8 mouse cellular contexts compared by ENCODE assay signal in the genomic region with DNA sequence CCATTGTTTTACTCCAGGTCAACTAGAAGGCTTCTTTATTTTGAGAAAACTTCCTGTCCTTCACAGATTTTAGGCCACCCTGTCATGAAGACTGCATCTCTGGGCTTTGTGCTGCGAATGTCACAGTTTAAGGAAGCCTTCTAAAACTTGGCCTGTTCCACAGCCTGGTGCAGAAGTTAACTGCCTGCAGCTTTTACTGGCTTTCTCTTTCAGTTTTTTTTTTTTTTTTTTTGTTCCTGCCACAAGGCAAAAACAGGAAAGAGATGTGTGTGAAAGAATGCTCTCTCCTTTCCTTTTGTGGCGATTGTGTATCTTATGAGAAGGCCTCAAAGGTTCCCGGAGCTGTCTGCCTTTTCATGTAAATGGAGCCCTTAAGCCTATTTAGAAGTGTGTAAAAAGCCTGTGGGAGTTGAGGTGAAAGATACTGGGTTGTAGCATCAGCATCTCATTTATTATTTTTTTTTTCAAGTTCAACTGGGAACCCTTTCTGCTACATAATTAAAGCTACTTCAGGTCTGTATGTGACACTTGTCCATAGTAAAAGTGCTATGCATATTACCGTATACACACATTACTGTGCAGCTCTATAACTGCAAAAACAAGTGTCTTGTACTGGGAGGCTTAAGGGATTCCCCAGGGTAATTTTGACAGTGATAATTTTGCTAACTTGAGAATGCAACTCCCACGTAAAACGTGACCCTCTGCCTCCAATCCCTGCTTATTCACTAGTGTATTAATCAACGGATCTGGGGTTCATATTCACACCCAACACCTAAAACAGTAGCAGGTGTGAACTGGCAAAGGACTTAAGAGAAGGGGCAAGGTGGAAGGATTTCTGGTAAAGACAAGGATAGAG.
DNase-seq lines count a peak whose midpoint lies in the region; ATAC-seq and TF ChIP-seq lines count a peak whose summit lies in the region.

No protein-coding gene starts in this region.

- no peaks in the 10 kb centered on the region for H3K36me3 ChIP-seq in intestine, embryonic 14.5 days (ENCODE audit: control insufficient read depth, insufficient read depth, low read length)
- H3K36me3 ChIP-seq in intestine, postnatal 0 days (ENCODE audit: control insufficient read depth, insufficient read depth), result no peaks in the 10 kb centered on the region
- H3K36me3 ChIP-seq in heart, embryonic 12.5 days, result no peaks in the 10 kb centered on the region
- no peaks in the 10 kb centered on the region for H3K36me3 ChIP-seq in liver, embryonic 15.5 days (replicated peaks)

- no peaks in the 10 kb centered on the region for H3K27me3 ChIP-seq in intestine, embryonic 14.5 days (replicated peaks; ENCODE audit: control insufficient read depth, insufficient read depth, low read length)
- H3K27me3 ChIP-seq in intestine, postnatal 0 days (replicated peaks; ENCODE audit: control insufficient read depth, insufficient read depth, low read length), result no peaks in the 10 kb centered on the region
- H3K27me3 ChIP-seq in heart, embryonic 12.5 days (replicated peaks), result no peaks in the 10 kb centered on the region
- H3K27me3 ChIP-seq in liver, embryonic 15.5 days, result no peaks in the 10 kb centered on the region

- H3K4me3 ChIP-seq in intestine, embryonic 14.5 days (ENCODE audit: low read depth, low read length), result no peak overlapping the region
- no peak overlapping the region for H3K4me3 ChIP-seq in intestine, postnatal 0 days (ENCODE audit: low read depth, low read length)
- H3K4me3 ChIP-seq in heart, embryonic 12.5 days, result no peak overlapping the region
- no peak overlapping the region for H3K4me3 ChIP-seq in liver, embryonic 15.5 days (replicated peaks)

- no peak overlapping the region for H3K9ac ChIP-seq in intestine, embryonic 14.5 days (ENCODE audit: low read length)
- no peak overlapping the region for H3K9ac ChIP-seq in intestine, postnatal 0 days (ENCODE audit: low read depth, low read length)
- no peak overlapping the region for H3K9ac ChIP-seq in heart, embryonic 12.5 days
- no peak overlapping the region for H3K9ac ChIP-seq in liver, embryonic 15.5 days

- H3K4me2 ChIP-seq in intestine, embryonic 14.5 days (ENCODE audit: low read length), result no peak overlapping the region
- H3K4me2 ChIP-seq in intestine, postnatal 0 days (replicated peaks; ENCODE audit: low read depth), result no peak overlapping the region
- no peak overlapping the region for H3K4me2 ChIP-seq in heart, embryonic 12.5 days
- no peak overlapping the region for H3K4me2 ChIP-seq in liver, embryonic 15.5 days

- H3K9me3 ChIP-seq in intestine, embryonic 14.5 days (ENCODE audit: control insufficient read depth, low read length), result no peaks in the 10 kb centered on the region
- no peaks in the 10 kb centered on the region for H3K9me3 ChIP-seq in intestine, postnatal 0 days (ENCODE audit: control insufficient read depth)
- H3K9me3 ChIP-seq in heart, embryonic 12.5 days (replicated peaks), result no peaks in the 10 kb centered on the region
- no peaks in the 10 kb centered on the region for H3K9me3 ChIP-seq in liver, embryonic 15.5 days (replicated peaks)

- no peak for ATAC-seq in intestine, embryonic 14.5 days (replicated peaks; ENCODE audit: low FRiP score, low TSS enrichment, low read depth)
- ATAC-seq in intestine, postnatal 0 days, result no peak
- no peak for ATAC-seq in heart, embryonic 12.5 days (ENCODE audit: insufficient number of reproducible peaks, low FRiP score)
- no peak for ATAC-seq in liver, embryonic 15.5 days (ENCODE audit: insufficient read depth)

- H3K4me1 ChIP-seq in intestine, embryonic 14.5 days (replicated peaks; ENCODE audit: control insufficient read depth, insufficient read depth, low read length), result peaks cover 26% of the 10 kb centered on the region
- H3K4me1 ChIP-seq in intestine, postnatal 0 days (replicated peaks; ENCODE audit: control insufficient read depth, insufficient read depth, low read length), result peaks cover 6% of the 10 kb centered on the region; the same call in 1 of the 2 replicates
- H3K4me1 ChIP-seq in heart, embryonic 12.5 days (replicated peaks), result peaks cover 20% of the 10 kb centered on the region; the same call in 1 of the 2 replicates
- peaks cover 19% of the 10 kb centered on the region for H3K4me1 ChIP-seq in liver, embryonic 15.5 days (replicated peaks)

- peak overlapping the region; percentile 78 for H3K27ac ChIP-seq in intestine, embryonic 14.5 days (ENCODE audit: low read depth)
- H3K27ac ChIP-seq in intestine, postnatal 0 days (ENCODE audit: low read depth, low read length), result no peak overlapping the region
- H3K27ac ChIP-seq in heart, embryonic 12.5 days (ENCODE audit: poor library complexity, severe bottlenecking), result peak overlapping the region; percentile 66
- peak overlapping the region; percentile 4; the same call in 1 of the 2 replicates for H3K27ac ChIP-seq in liver, embryonic 15.5 days (replicated peaks)

- DNase-seq in intestine, embryonic 14.5 days (ENCODE audit: low spot score), result no peak
- peak; percentile 41 for DNase-seq in ES-CJ7 (ENCODE audit: low read depth, low spot score)
- no peak for DNase-seq in ovary, postnatal 36 days (ENCODE audit: low spot score)
- no peak for DNase-seq in right cerebral cortex, adult 18-20 months
- no peak for DNase-seq in right cerebral cortex, adult 2 months (ENCODE audit: low spot score in 2 of 2)

- 42% methylated on average over 7 of the region's 7 CpGs for WGBS in intestine, embryonic 14.5 days
- WGBS in intestine, postnatal 0 days, result 54% methylated on average over 7 of the region's 7 CpGs
- 52% methylated on average over 7 of the region's 7 CpGs for WGBS in heart, embryonic 12.5 days
- WGBS in liver, embryonic 15.5 days (ENCODE audit: insufficient replicate concordance), result 45% methylated on average over 7 of the region's 7 CpGs

- no peak for TF ChIP-seq CTCF in intestine, postnatal 0 days (IDR thresholded peaks at IDR 0.05; ENCODE audit: low read depth)
